Mouse (Mus musculus): ENCODE measurements around the gene Asns. TPM values are rescaled to one million over a fixed set of nuclear protein-coding genes. Genes with fewer than 3 reads are reported as not detected.
"Not testable (repeated sequence)": the region's sequence is repeated elsewhere in the genome, so short reads cannot be mapped to it uniquely, and the experiment has no call there.

Gene Asns
- polyA plus RNA-seq, 1 experiment = 13.7 TPM

DNA sequence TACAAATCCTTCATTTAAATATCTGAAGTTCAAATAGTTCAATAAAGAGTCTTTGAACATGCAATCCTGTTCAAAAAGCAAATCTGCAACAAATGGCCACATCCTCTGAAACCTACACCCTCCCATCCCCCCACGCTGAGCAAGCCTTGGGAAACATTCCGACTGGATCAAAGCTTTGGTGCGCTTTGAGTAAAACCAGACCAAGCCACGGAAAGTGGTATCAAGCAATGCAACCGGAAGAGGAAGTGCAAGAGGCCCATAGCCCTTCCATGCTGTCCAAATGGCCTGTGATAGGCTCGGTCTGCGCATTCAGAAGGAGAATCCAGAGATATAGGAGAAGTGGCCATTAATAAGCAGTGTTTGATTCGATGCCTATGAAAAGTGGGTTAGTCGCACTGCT is 2.6 kb downstream of the Asns start:
- 89% methylated on average over 9 of the region's 9 CpGs for WGBS

DNA sequence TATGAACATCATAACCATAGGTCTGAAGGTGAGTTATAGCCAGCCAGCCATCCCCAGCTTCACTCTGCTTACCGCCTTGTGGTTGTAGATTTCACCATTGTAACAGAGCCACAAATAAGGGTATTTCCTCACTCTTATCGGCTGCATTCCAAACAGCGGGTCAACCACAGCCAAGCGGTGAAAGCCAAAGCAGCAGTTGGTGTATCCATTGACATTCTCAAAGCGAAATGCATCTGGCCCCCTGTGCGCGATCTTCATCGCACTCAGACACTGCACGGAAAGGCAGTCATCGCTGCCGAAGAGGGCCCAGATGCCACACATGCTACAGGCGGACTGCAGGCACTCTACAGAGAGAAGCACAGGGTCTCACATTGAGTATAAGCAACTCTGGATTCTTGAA is 3.9 kb downstream of the Asns start:
- TF ChIP-seq POLR2A (IDR thresholded peaks at IDR 0.05; ENCODE audit: borderline replicate concordance, extremely low read depth, low read depth, low read length) (no peak), CTCF (IDR thresholded peaks at IDR 0.05; ENCODE audit: insufficient read depth, low read length) (no peak)
- Histone ChIP-seq H3K4me1 (ENCODE audit: control insufficient read depth, insufficient read depth, low read length) (no peaks in the 10 kb centered on the region), H3K4me3 (replicated peaks; ENCODE audit: extremely low read depth, low read depth, low read length) (no peak overlapping the region)
- no peak for DNase-seq
- WGBS = 89% methylated on average over 12 of the region's 12 CpGs

More for the DNA sequence above, 2.6 kb downstream of the Asns start:
- H3K4me3 ChIP-seq (replicated peaks; ENCODE audit: extremely low read depth, low read depth, low read length) = no peak overlapping the region
- TF ChIP-seq CTCF (IDR thresholded peaks at IDR 0.05; ENCODE audit: insufficient read depth, low read length) = no peak
- no peak for TF ChIP-seq POLR2A (IDR thresholded peaks at IDR 0.05; ENCODE audit: borderline replicate concordance, extremely low read depth, low read depth, low read length)
- H3K4me1 ChIP-seq (ENCODE audit: control insufficient read depth, insufficient read depth, low read length) = no peaks in the 10 kb centered on the region
- no peak for DNase-seq

DNA sequence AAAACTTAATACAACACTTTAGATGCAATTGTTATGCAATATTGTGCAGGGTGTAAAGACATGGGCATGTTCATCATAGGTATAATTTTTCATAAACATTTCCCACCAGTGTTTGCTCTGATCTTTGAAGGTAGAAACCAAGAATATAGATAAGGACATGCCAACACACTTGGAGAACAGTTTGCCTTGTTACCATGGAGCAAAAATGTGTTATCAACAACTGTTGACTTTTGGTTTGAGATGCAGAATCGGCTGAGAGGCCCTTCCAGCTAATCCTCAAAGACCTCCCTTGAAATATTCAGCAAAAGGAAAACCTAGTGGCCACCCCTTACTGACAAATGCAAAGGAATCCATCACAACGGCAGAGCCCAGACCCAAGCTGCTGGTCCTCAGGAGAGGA is 7.0 kb downstream of the Asns start:
- DNase-seq = no peak
- TF ChIP-seq POLR2A (IDR thresholded peaks at IDR 0.05; ENCODE audit: borderline replicate concordance, extremely low read depth, low read depth, low read length) (no peak), CTCF (IDR thresholded peaks at IDR 0.05; ENCODE audit: insufficient read depth, low read length) (no peak)
- Histone ChIP-seq H3K4me3 (replicated peaks; ENCODE audit: extremely low read depth, low read depth, low read length) (no peak overlapping the region), H3K4me1 (ENCODE audit: control insufficient read depth, insufficient read depth, low read length) (no peaks in the 10 kb centered on the region)
- WGBS = 58% methylated on average over 2 of the region's 2 CpGs

DNA sequence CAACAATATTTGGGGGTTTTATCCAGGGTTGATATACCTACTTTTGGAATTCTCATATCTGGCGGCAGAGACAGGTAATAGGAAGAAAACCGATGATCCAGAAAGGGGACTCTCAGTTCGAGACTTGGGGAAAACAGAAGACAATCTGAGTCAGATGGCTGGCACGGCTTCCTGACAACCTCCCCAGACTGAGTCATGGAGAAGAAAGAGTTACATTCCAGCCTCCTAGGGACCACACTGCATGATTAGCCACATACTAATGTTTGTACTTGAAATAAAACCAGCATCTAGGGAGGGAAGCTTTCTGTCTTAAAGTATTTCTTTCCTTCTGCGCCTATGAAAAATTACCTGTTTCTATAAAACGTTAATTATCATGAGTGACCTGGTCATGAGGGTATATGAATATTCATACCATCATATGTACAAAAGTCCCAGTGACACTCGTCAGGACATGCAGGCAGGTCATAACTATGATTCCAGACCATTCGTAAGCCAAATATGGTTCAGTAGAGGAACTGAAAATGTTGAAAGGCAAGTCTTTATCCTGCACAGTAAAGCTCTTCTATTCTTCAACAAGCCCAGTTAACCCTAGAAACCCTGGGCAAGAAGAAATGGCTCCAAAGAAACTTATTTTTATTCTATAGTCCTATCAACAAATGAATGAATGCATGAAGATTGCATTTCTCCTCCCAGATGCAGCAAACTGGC is 16.7 kb downstream of the Asns start:
- no peak for DNase-seq
- Histone ChIP-seq H3K4me1 (ENCODE audit: control insufficient read depth, insufficient read depth, low read length) (0 out of 2 replicates have a peak, but pooled peaks cover under 1% of the 10 kb centered on the region), H3K4me3 (replicated peaks; ENCODE audit: extremely low read depth, low read depth, low read length) (no peak overlapping the region)
- 89% methylated on average over 8 of the region's 8 CpGs for WGBS
- TF ChIP-seq CTCF (IDR thresholded peaks at IDR 0.05; ENCODE audit: insufficient read depth, low read length) = no peak
- no peak for TF ChIP-seq POLR2A (IDR thresholded peaks at IDR 0.05; ENCODE audit: borderline replicate concordance, extremely low read depth, low read depth, low read length)

DNA sequence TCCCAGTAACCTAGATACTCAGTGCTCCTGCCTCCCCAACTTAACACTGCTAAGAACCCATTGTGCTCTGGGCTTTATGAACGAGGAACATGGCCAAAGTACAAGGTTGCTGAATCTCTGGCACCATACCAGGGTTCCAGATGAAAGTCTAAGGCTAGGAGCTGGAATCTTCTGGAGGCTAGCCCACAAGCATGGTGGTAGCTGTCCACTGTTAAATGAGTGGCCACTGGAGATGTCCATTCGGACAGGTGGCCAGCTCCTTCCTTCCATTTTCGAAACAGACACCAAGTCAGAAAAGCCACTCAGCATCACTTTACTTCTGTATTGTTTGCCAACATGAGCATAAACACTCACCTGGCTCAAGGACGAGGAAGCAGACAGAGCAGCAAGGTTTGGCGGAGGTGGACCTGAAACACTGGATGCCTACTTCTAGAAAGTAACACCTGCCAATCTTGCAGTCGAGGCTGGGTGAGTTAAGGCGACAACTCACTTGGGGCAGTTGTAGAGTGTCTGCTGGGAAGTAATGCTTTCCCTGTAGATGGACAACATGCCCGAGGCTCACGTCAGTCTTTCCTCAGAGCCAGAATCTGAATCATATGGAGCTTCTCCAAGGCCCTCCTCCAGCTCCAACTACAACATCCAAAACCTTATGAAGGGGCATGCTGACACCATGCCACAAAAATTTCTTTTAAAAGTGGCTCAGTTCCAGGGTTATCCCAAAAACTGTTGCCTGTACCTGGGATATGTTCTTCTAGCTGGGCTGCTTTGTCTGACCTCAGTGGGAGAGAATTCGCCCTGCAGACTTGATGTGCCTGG is 20.4 kb downstream of the Asns start:
- TF ChIP-seq CTCF (IDR thresholded peaks at IDR 0.05; ENCODE audit: insufficient read depth, low read length) (no peak), POLR2A (IDR thresholded peaks at IDR 0.05; ENCODE audit: borderline replicate concordance, extremely low read depth, low read depth, low read length) (no peak)
- H3K4me1 ChIP-seq (ENCODE audit: control insufficient read depth, insufficient read depth, low read length) = 0 out of 2 replicates have a peak, but pooled peaks cover 3% of the 10 kb centered on the region
- 68% methylated on average over 10 of the region's 10 CpGs for WGBS
- H3K4me3 ChIP-seq (replicated peaks; ENCODE audit: extremely low read depth, low read depth, low read length) = no peak overlapping the region
- DNase-seq = no peak

DNA sequence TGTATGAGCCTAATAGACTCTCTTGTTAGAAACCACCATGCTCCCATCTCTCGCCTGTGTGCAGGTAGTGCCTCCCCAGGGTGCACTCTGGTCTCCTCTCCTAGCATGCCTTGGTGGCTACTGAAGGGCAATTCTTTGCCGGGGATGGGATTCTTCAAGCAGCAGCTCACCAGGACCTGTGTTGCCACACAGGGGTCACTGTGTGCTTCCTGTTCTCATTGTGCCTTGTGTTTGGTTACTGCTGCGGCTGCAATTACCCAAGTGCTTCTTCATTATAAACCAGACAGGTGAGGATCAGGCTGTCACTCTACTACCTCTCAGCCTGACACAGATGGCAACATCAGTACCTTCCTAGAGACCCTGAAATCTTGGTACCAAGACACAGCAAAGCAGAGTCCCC is 21.6 kb downstream of the Asns start:
- DNase-seq = no peak
- no peak for TF ChIP-seq CTCF (IDR thresholded peaks at IDR 0.05; ENCODE audit: insufficient read depth, low read length)
- no peak for TF ChIP-seq POLR2A (IDR thresholded peaks at IDR 0.05; ENCODE audit: borderline replicate concordance, extremely low read depth, low read depth, low read length)
- Histone ChIP-seq H3K4me3 (replicated peaks; ENCODE audit: extremely low read depth, low read depth, low read length) (no peak overlapping the region), H3K4me1 (ENCODE audit: control insufficient read depth, insufficient read depth, low read length) (0 out of 2 replicates have a peak, but pooled peaks cover 3% of the 10 kb centered on the region)
- 46% methylated on average over 3 of the region's 3 CpGs for WGBS

DNA sequence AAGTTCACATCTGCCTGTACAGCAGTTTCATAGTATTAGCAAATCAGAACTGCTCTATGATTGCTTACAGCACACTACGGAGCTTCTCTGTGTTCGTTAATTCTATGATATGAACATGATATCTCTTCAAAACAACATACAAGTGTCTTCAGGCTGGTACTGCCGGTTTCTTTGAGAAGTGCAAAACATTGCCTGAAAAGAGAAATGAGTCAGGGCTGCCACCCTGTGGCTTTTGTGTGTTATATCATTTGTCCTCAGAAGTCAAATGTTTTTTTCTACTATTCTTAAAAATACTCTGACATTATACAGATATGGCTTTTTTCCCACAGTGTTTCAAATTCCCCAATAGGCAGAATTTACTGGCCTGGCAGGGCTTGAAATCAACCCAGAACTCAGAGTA is 22.5 kb downstream of the Asns start:
- TF ChIP-seq CTCF (IDR thresholded peaks at IDR 0.05; ENCODE audit: insufficient read depth, low read length) = peak; percentile 9; the same call in 1 of the 2 replicates
- TF ChIP-seq POLR2A (IDR thresholded peaks at IDR 0.05; ENCODE audit: borderline replicate concordance, extremely low read depth, low read depth, low read length) = no peak
- Histone ChIP-seq H3K4me3 (replicated peaks; ENCODE audit: extremely low read depth, low read depth, low read length) (no peak overlapping the region), H3K4me1 (ENCODE audit: control insufficient read depth, insufficient read depth, low read length) (0 out of 2 replicates have a peak, but pooled peaks cover 3% of the 10 kb centered on the region)
- no peak for DNase-seq
- WGBS = 35% methylated on average over 3 of the region's 3 CpGs

DNA sequence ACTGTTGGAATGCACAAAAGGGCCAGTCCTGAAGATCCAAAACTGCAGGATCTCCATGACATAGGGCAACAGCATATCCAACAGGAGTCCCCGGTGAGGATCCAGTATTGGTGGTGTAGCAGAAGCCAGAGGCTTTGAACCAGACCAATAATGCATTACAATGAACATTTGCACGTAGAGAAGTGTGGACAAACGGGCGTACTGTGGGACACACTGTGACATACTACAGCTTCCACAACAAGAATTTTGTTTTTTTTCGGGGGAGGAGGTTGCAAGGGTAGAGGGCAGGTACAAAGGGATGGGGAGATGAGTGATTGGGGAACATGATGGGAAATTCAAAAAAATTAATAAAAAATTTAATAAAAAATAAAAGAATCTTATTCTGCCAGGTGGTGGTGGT is 23.3 kb downstream of the Asns start:
- Histone ChIP-seq H3K4me1 (ENCODE audit: control insufficient read depth, insufficient read depth, low read length) (0 out of 2 replicates have a peak, but pooled peaks cover 3% of the 10 kb centered on the region), H3K4me3 (replicated peaks; ENCODE audit: extremely low read depth, low read depth, low read length) (no peak overlapping the region)
- WGBS = 87% methylated on average over 5 of the region's 5 CpGs
- TF ChIP-seq CTCF (IDR thresholded peaks at IDR 0.05; ENCODE audit: insufficient read depth, low read length) (no peak), POLR2A (IDR thresholded peaks at IDR 0.05; ENCODE audit: borderline replicate concordance, extremely low read depth, low read depth, low read length) (no peak)
- DNase-seq = no peak

DNA sequence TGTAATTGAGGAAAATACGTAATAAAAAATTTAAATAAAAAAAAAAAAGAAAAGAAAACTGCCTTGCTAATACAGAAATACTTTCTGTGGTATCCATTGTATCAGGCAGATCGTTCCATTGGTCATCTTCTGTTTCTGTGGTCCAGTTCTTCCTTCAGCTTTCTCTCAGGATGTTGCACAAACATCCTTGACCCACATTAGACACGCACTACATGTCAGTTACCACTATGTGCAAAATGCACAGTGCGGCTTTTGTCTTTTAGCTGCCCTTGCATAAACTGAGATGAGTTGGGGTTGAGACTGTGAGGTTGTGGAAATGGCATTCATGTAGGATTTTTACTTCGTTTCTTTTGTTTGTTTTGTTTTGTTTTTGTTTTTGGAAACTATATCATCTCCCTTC is 24.7 kb downstream of the Asns start:
- no peak for DNase-seq
- 0 out of 2 replicates have a peak, but pooled peaks cover 3% of the 10 kb centered on the region for H3K4me1 ChIP-seq (ENCODE audit: control insufficient read depth, insufficient read depth, low read length)
- WGBS = 78% methylated on average over 5 of the region's 5 CpGs

DNA sequence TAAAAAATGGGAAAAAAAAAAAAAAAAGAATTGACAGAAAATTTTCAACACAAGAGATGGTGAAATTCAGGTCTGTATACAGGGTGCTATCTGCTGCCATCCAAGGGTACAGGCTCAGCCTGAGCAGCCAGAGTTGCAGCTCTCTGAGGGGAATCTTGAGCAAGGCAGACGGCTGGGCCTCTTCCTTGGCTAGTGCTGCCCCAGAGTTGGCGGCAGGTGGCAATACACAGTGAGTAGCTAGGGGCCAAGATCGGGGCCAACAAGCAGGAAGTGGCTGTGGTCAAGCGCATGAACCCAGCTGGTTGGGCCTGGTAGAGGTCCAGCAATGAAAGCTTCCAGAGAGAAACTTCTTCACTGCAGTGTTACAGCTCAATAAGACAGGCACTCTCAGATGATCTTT is 27.2 kb downstream of the Asns start:
- not testable (repeated sequence) for DNase-seq; H3K4me3 ChIP-seq (replicated peaks; ENCODE audit: extremely low read depth, low read depth, low read length); H3K4me1 ChIP-seq (ENCODE audit: control insufficient read depth, insufficient read depth, low read length)
- 79% methylated on average over 4 of the region's 4 CpGs for WGBS

More for the DNA sequence above, 24.7 kb downstream of the Asns start:
- TF ChIP-seq POLR2A (IDR thresholded peaks at IDR 0.05; ENCODE audit: borderline replicate concordance, extremely low read depth, low read depth, low read length) (no peak), CTCF (IDR thresholded peaks at IDR 0.05; ENCODE audit: insufficient read depth, low read length) (no peak)
- no peak overlapping the region for H3K4me3 ChIP-seq (replicated peaks; ENCODE audit: extremely low read depth, low read depth, low read length)

Data from lung, adult 2 months (tissue).